Mouse (Mus musculus) stomach, postnatal 0 days (tissue): Measurements from ENCODE around the gene Ssbp3.

Experiments
- CTCF ChIP-seq: IDR thresholded peaks from 2 replicates; pipeline ENCODE4 v1.5.1; 2016; ENCODE audit warnings: antibody characterized with exemption, low read depth, mild to moderate bottlenecking, moderate library complexity
- EP300 ChIP-seq: optimal IDR thresholded peaks from 2 replicates; pipeline ENCODE3; 2016; ENCODE audit warnings: antibody characterized with exemption

DNA sequence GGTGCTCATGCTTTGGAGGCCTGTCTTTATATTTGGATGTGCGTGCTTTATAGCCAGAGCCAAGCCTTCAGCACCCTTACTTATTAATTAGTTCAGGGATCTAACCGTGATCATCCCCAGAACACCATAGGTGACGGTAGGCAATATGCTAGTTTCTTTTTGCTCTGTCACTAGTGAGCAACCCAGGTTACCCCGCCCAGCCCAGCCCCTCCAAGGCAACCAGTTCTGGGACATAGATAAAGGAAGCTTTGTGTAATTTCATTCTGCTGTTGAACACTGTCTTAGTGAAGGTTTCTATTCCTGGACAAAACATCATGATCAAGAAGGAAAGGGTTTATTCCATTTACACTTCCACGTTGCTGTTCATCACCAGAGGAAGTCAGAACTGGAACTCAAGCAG, 94.7 kb downstream of the Ssbp3 start:
- TF ChIP-seq CTCF (no peak), EP300 (no peak)
